10 mouse cellular contexts compared by ENCODE assay signal in genomic region chr2:146062330-146063092, GRCm38 (mm10).
A peak's percentile ranks its signal among the peaks of the same experiment; 100 is the strongest.
DNase-seq lines count a peak whose midpoint lies in the region; ATAC-seq lines count a peak whose summit lies in the region.
"Had no signal": no experiment of that assay in that cellular context is flagged by ENCODE, and none has a peak within 500 bp of the region (broad histone marks: within the 10 kb centered on the region; RNA-seq: fewer than 3 reads in every experiment).

No protein-coding gene starts in this region.

- H3K4me1 ChIP-seq in forebrain, embryonic 16.5 days (replicated peaks; ENCODE audit: control insufficient read depth, insufficient read depth, low read length): peaks cover 41% of the 10 kb centered on the region

- peak; percentile 41 for ATAC-seq in CD4-positive, CD25-positive, alpha-beta regulatory T cell, adult 4 months
- ATAC-seq in forebrain, embryonic 16.5 days: peak; percentile 49
- ATAC-seq in megakaryocyte-erythroid progenitor cell, adult 5-6 weeks (replicated peaks; ENCODE audit: low FRiP score, low TSS enrichment, poor library complexity, severe bottlenecking): peak; percentile 81

- H3K27ac ChIP-seq in forebrain, embryonic 16.5 days (ENCODE audit: low read length): no peak overlapping the region

- DNase-seq in Muller cell, postnatal 12 days (ENCODE audit: inconsistent ontology term): peak; percentile 93
- DNase-seq in spleen, postnatal 36 days (ENCODE audit: low spot score in 2 of 2): no peak
- no peak for DNase-seq in adrenal gland, postnatal 25 days
- no peak for DNase-seq in B cell, adult 2 months
- DNase-seq in ovary, postnatal 10 days (ENCODE audit: low spot score): no peak
- DNase-seq: cerebellum, adult 2 months; thymus, postnatal 14 days had no signal

- no peak overlapping the region; the same call in 1 of the 2 replicates for H3K4me3 ChIP-seq in forebrain, embryonic 16.5 days (replicated peaks; ENCODE audit: low read length)

- H3K9ac ChIP-seq in forebrain, embryonic 16.5 days (replicated peaks; ENCODE audit: low read depth, low read length): no peak overlapping the region; the same call in 1 of the 2 replicates

- H3K9me3 ChIP-seq in forebrain, embryonic 16.5 days (ENCODE audit: control insufficient read depth, low read length): no peaks in the 10 kb centered on the region

- H3K27me3 ChIP-seq in forebrain, embryonic 16.5 days (replicated peaks; ENCODE audit: control insufficient read depth, insufficient read depth, low read length): no peaks in the 10 kb centered on the region

- H3K4me2 ChIP-seq in forebrain, embryonic 16.5 days (ENCODE audit: low read length): peak overlapping the region; percentile 3

- H3K36me3 ChIP-seq in forebrain, embryonic 16.5 days (ENCODE audit: control insufficient read depth, insufficient read depth): no peaks in the 10 kb centered on the region

- WGBS in forebrain, embryonic 16.5 days: 2% methylated on average over 13 of the region's 13 CpGs
